Mouse (Mus musculus) gastrocnemius, postnatal 36 days (tissue): ENCODE results near the gene 1700020A23Rik. TPM values are rescaled to one million over a fixed set of nuclear protein-coding genes. Genes with fewer than 3 reads are reported as not detected.

ENCODE experiments used
- DNase-seq, 2 experiments: peaks; one replicate each; pipeline ENCODE4 v3.0.0; 2022
- intact Hi-C: fragments of 180-260 bp; cut with DNase I; formaldehyde crosslinking; loops from one replicate; pipeline ENCODE4 v1.15.1; 2025
- total RNA-seq, 2 experiments: library from RNA; stranded (reverse); gene quantifications; 2 replicates each; pipeline ENCODE4 v1.2.3; 2021

1700020A23Rik gene
- total RNA-seq, 2 experiments from 2014 or later: not detected

DNA sequence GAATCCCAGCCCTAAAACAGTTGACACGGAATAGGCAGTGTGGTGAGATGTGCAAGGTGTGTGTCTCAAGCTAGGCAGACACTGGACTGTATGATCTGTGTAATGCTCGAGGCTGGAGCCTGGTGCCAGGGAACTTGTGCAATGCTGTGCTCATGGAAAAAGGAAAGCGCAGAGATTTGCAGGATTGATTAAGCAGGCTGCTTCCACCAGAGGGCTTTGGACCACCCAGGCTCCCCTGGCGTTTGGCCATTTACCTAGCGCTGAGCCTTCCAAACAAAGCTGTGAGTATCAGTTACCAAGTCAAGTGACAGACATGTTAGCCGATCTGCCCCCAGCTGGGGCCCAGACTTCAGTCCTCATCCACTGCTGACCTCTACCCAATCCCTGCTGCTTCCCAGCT is 3.1 kb downstream of the 1700020A23Rik start:
- no peak for DNase-seq
- intact Hi-C loops: no loop called here

DNA sequence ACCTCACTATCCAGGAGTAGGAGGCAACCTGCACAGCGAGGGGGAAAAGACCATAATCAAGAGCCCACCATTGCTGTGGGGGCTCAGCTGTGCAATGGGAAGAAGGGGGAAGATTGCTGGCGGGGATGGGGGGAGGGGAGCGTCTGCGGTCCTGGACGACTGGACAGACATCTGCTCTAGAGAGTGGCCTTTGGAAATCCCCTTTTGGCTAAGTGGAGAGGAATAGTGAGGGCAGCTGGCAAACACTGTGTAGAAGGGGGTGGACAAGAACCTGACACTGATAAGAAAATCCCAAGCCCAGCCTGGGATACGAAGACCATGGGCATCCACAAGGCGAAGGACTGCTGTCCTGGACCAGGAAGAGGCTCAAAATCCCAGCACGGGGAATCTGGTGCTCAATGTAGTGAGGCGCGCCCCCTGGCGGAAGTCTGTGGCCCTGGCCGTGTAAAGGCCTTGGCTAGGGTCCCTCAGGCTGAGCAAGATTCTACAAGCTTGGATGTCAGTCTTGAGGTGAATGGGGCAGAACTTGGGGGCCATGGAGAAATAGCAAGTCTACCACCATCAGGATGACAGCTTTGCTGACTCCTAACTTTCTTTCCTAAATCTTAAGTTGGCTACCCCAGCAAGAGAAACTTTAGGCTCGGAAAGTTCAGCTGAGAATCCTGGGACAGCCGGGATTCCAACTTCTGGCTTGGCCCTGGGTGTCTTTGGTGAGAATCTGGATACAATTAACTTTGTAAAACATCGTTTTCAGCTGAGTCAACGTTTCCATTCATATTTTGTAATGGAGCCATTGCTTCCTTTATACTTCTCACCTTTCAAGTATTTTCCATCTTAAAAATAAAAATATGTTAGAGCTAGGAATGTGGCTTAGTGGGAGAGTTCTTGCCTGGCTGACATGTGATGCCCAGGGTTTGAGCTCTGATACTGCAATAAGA is 6.8 kb downstream of the 1700020A23Rik start:
- intact Hi-C loops: loop anchor here (2.0 kb wide), 1 partner anchor 117 kb away; the partner anchor contains the start of gene Ebf4
- peak; percentile 80 to 81 for DNase-seq

DNA sequence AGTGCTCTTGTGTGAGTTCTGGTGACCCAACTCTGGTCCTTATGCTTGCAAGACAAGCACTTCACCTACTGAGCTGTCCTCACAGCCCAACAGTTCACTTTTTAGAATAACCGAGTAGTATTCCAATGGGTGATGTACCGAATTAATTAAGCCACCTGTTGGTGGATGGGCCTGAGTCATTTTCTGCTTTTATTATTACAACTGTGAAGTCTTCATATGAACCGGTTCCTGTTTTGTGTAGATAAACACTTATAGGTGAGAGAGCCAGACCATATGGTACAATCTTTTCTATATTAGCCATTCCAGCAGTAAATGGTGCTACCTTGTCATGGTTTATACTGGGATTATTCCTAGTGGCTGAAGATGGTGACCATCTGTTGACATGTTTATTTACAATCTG is 7.7 kb downstream of the 1700020A23Rik start:
- no peak for DNase-seq
- intact Hi-C loops: no loop called here

DNA sequence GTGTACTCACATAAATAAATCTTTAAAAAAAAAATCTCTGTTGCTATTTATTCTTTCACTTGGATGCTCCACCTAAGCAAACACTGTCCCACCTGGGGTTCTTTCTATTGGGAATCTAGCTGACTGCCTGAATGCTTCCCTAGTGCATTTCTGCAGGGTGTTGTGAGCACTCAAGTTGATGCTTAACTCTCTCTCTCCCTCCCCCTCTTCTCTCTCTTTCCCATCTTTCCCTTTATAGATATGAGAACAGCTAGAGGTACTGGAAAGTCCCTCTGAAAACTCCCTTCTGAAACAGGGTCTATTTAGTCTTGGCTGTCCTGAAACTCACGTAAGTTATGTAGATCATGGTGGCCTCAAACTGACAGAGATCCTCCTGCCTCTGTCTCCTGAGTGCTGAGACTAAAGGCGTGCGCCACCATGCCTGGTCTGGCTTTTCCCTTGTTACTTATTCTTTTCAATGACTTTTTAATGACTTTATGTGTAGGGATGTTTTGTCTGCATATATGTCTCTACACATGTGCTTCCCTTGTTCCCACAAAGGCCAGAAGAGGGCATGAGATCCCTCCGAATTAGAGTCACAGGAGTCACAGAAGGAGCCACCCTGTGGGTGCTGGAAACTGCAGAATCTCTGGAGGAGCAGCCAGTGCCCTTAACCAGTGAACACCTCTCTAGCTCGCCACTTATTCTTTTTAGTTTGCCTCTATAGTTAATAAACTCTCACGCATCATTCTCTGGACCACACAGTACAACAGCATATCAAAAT is 9.2 kb downstream of the 1700020A23Rik start:
- no peak for DNase-seq
- intact Hi-C loops: no loop called here

DNA sequence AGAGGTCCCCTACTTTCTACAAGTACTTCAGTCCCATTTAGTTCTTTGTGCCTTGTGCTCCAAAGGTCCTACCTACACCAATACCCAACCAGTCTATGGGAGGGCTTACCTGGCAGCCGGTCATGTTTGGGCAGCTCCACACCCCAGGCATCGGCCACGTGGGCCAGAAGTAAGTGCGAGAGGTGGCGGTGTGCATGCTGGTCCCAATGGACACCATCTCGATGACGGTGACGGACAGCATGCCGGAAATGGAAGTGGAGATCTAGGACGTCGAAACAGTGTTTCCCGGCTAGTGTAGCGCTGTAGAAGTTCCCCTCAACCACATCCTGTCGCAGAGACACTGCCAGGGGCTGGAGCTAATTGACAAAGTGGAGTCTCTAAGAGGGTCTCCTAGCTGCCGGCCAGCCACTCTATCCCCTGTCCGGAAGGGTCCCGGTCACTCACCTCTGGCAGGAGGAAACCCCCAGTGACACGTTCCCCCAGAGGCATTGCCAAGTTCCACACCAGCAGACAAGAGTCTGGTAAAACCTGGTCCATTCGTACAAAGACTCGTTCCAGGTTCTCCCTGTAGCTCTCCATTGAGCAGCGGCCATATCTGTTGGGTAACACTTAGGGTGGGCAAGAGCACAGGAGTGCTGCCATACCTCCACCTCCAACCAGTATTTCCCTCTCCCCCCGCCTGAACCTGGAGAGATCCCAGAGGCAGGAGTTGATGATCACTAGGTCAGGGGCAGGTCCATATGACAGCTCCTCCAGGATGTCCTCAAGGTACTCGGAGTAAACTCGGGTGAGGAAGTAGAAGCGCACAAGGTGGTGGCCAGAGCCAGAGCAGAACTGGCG is 16.9 kb downstream of the 1700020A23Rik start:
- DNase-seq: no peak
- intact Hi-C loops: no loop called here

DNA sequence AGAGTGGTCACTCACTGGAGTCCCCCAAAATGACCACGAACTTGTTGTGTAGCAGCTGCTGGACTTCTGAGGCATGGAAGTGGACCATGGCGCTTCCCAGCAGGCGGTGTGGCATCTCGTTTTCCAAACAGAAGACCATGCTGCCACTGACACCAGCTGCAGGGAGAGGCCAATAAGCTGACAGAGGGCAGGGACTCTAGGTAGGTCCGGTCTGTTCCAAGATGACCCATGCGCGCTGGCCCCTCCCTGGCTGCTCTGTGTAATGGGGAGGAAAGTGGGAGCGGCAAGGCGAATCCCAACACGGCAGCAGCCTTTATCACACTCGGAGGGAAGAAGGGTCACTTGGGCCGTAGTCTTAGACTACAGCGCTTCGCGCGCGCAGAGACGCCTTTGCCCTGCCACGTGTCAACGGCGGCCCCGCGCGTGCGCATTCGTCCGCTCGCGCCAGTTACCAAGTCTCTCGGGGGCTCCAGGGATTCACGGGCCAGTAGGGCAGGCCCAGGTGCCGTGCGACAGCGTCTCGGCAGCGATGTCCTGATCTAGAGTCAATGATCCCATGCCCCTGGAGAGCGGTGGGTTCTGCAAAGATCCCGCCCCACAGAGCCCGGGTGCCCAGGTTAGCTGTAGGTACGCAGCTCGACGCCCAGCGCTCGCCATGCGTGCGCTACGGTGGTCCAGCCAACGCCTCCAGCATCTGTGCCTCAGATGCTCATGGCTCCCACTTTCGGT is 18.5 kb downstream of the 1700020A23Rik start:
- peak; percentile 58 to 76 for DNase-seq
- intact Hi-C loops: no loop called here

DNA sequence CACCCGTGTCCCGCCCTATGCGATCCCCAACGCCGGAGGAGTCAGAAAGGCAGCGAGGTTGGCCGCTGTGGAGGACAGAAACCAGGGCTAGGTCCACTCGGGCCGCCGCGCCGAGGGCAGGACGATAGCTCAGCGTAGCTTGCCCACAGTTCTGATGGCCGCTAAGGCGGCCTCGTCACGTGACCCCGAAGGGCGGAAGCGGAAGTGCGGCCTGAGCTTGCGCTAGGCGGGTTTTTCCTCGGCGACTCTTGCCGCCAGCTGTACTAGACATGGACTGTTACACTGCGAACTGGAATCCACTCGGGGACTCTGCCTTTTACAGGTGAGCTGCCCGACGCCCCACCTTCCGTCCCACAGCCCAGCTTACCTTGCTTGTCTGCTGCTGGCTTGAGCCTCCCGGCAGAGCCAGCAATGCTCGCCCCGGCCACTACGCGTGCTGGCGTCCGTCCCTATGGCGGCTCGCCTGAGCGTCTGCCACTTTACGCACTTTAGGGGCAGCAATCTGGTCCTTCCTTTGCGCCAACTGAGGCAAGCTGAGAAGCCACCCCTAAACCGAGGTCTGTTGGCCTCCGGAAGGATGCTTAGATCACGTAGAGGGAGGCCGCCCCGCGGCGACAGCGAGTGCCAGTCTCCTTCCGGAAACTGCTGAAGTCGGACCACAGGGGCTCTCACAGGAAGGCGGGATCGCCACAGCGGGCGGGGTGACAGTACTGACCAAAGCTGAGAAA is 19.2 kb downstream of the 1700020A23Rik start, which contains the start of the genes Vps16 and Pced1a:
TSS of gene Vps16 (plus strand) at position 214 of the 728 bp plus-strand sequence.
TSS of gene Pced1a (minus strand) at position 576 of the 728 bp plus-strand sequence.
- DNase-seq: peak; percentile 90
- intact Hi-C loops: no loop called here

DNA sequence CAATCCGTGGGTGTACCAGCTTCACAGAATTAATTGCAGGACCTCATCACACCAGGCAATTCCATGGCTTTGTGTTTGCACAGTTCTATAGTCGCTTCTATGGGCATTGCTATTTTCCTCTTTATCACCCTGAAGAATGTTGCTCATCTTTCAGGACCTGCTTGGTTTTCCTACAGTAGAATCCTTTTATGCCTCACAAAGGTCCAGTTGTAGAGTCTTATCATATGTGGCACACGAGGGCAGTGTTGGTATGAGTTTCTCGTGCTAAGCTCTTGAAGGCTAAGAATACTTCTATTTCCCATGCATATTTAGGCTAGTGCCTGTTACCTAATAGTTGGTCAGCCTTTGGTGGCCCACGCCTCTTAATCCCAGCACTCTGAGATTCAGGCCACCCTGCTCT is 20.1 kb downstream of the 1700020A23Rik start:
- no peak for DNase-seq
- intact Hi-C loops: no loop called here

DNA sequence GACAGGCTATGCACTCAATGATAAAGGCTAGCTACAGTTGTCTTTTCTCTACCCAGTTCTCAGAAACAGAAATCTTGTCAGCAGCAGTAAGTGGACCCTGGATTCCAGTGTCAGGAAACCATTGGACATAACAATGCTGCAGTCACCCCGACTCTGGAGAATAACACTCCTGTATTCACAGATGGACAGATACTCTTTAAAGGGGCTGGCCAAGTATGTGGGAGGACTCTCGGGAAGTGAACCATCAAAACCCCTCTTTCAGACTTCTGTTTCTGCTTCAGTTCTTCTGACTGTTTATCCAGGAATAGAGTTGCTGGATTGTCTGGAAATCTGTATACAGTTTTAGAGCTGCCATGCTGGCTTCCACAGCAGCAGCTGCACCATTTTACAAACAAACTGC is 24.8 kb downstream of the 1700020A23Rik start:
- intact Hi-C loops: no loop called here
- DNase-seq: no peak

DNA sequence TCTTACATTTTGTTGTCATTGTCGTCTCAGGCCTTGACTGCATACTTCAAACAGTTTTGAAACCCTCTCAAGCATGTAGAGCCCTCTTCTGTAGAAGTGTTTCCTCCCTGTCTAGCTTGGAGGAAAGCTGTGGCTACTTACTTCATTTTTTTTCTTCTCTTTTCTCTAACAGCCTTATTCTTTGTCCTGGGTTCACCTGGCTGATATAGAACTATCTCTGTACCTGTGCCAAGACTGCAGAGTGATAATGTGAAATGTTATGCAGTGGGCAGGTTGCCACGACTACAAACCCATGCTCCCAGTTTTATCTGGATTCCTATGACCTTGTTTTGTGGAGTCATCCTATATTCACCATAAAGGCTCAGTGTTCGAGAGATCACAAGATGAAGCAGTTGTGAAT is 25.4 kb downstream of the 1700020A23Rik start:
- no peak for DNase-seq
- intact Hi-C loops: no loop called here

DNA sequence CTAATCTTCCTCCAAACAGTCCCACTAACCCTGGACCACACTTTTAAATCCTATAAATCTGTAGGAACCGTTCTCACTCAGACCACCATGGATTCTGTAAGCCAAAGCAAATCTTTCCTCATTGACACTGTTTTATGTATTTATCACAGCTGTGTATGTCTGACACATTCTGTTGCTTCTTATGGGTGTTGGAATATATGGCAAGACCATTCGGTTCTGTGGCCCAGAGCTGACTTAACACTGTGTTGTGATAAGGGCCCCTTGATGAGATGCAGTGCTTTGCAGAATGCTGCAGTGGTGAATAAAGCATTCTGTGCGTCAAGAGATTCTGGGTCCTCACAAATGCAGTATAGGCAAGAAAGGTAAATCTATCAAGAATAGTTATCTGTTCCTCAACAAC is 27.1 kb downstream of the 1700020A23Rik start:
- DNase-seq: no peak
- intact Hi-C loops: no loop called here

DNA sequence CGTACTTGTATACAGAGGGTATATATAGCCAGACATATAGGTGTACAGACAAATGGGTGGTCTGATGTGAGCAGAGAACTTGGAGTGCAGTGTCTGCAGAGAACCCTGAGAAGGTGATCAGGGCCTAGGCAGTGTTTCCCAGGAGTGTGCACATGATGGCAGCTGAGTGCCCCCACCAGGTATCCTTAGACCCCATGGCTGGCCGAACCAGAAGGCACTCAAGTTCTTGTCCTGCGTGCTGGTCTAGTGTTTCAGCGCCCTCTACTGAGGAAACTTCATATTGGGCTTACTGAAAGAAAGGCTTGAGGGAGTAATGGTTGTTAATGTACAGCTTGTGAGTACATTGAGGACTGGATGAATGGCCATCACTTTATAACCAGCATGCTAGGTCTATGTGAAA is 28.1 kb downstream of the 1700020A23Rik start:
- no peak for DNase-seq
- intact Hi-C loops: no loop called here

DNA sequence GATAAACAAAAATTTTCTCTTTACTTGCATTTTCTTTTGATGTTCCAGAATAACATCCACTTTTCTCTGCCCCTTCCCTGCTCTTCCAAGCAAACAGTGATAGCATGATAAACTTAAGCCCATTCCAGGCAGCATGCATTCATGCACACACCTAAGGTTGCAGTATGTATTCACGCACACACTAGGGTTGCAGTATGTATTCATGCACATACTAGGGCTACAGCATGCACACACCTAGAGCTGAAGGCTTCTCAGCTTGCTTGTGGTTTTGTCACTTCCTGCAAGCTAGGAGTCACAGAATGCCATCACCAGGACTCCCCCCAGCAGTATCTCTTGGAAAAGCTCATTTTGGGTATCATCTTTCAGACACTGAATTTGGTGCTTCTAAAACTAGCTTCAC is 31.7 kb downstream of the 1700020A23Rik start:
- intact Hi-C loops: no loop called here
- no peak for DNase-seq

DNA sequence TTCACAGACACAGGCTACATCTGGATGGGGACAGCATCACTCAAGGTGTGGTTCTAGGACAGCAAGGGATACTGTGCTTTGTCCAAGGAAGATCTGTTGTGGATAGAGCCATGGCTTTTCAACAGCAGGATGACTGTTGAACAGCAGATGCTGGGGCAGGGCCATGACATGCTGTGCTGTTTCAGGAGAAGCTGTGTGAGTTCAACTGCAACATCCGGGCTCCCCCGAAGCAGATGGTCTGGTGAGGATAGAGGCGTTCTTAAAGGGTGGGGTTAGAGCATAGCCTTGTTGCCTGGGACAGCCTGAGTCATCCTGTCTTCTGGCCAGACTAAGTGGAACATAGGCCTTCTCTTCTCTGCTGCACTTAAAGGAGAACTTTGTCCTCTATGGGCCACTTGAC is 33.8 kb downstream of the 1700020A23Rik start:
- intact Hi-C loops: no loop called here
- DNase-seq: no peak

DNA sequence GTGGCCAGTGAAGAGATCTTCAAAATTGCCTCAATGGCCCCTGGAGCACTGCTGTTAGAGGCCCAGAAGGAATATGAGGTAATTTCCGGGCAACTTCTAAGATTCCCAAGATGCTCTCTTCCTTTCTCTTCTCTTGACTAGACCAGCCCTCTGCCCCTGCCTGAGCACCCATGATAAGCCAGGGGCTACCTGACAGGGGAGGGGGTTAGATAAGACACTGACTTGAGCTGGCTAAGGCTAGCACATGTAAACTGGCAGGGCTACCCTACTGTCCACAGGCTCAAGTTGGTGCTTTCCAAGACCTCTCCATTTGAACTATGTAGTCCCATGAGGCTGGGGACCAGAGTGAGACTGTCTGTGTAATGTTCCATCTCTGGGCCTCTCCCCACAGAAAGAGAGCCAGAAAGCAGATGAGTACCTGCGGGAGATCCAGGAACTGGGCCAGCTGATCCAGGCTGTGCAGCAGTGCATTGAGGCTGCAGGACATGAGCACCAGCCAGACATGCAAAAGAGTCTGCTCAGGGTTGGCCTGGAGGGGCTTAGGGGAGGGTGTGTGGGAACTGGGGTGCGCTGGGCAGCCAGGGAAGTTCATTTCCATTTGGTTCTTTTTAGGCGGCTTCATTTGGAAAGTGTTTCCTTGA is 34.9 kb downstream of the 1700020A23Rik start:
- no peak for DNase-seq
- intact Hi-C loops: no loop called here

DNA sequence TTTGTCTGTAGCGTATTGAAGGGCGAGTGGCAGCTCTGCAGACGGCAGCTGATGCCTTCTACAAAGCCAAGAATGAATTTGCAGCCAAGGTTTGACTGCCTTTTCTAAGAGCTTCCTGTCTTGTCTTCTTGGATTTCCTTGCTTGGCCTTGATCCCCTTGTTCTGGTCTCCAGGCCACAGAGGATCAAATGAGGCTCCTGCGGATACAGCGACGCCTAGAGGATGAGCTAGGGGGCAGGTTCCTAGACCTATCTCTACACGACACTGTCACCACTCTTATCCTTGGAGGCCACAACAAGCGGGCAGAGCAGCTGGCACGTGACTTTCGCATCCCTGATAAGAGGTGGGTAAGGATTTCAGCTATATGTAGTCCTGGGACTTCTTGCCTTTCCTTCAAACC is 37.1 kb downstream of the 1700020A23Rik start:
- intact Hi-C loops: no loop called here
- DNase-seq: no peak

DNA sequence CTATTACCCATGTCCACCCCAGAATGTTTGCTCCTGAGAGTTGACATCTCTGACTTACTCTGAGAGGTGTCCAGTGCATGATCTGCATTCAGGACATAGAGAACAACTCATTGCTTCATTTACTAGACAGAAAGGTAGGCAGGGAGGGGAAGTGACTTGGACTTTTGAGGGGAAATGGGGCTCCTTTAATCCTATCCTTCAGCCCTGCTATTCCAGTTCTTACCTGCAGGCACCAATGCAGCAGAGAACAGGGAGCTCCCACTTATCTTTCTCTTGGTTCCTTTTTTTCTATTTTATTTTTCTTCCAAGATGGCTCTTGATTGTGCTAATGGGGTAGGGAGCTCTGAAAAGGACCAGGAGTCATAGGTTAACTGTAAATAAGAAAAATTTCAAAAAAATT is 43.4 kb downstream of the 1700020A23Rik start:
- no peak for DNase-seq
- intact Hi-C loops: no loop called here

DNA sequence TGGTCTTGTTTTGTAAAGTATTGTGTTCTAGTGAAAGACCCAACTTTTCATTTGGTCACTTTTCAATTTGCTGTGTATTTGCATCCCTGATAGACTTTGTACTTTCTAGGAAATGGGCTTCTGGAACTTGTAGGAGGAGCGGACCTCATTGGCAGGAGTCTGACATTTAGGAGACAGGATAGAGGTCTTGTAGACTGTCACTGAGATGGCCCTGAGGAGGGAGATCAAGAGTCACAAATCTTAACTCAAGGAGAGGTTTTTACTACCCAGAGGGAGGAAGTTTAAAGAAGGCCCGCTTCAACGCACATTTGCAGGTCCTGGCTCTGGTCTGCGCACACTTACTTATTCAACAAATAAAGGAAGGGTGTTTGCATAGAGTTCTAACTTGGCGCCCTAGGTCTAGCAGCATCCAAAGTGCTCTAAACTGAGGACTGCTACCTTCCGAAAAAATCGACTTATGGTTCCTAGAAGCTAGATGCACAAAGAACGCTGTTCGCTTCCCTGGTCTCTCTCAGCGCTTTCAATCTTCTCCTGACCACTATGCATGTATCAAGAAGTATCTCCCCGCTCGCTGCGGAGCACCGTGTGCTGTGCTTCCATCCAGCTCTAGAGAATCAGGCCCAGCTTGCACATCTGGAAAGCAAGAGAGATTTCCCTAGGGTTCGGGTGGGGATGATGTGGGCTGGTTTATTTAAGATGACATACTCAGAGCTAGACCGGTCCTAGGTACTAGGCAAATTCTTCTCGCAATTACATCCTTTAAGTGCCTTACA is 44.1 kb downstream of the 1700020A23Rik start:
- no peak for DNase-seq
- intact Hi-C loops: no loop called here
